Mouse (Mus musculus): Measurements from ENCODE around the gene Bcl2l11. TPM values are rescaled to one million over a fixed set of nuclear protein-coding genes. Genes with fewer than 3 reads are reported as not detected.
"Not testable (repeated sequence)": the region's sequence is repeated elsewhere in the genome, so short reads cannot be mapped to it uniquely, and the experiment has no call there.

Gene Bcl2l11
- polyA plus RNA-seq, 1 experiment from 2014 or later, result 13.4 TPM

GRCm38 (mm10) chr2:128179126-128179807 lies 53.4 kb downstream of the Bcl2l11 start:
- Histone ChIP-seq H3K9me3 (no peaks in the 10 kb centered on the region), H3K27me3 (no peaks in the 10 kb centered on the region), H3K36me3 (no peaks in the 10 kb centered on the region), H3K4me1 (replicated peaks) (peaks cover 19% of the 10 kb centered on the region), H3K4me2 (no peak overlapping the region), H3K9ac (no peak overlapping the region), H3K27ac (replicated peaks) (no peak overlapping the region), H3K4me3 (no peak overlapping the region)
- 59% methylated on average over 18 of the region's 18 CpGs for WGBS
- no peak for ATAC-seq (ENCODE audit: low FRiP score, low read depth)

GRCm38 (mm10) chr2:128179808-128180379 lies 54.1 kb downstream of the Bcl2l11 start:
- no peak overlapping the region for H3K9ac ChIP-seq
- peaks cover 19% of the 10 kb centered on the region for H3K4me1 ChIP-seq (replicated peaks)
- no peak for ATAC-seq (ENCODE audit: low FRiP score, low read depth)
- no peaks in the 10 kb centered on the region for H3K27me3 ChIP-seq
- 21% methylated on average over 9 of the region's 9 CpGs for WGBS
- no peaks in the 10 kb centered on the region for H3K9me3 ChIP-seq
- H3K36me3 ChIP-seq, result no peaks in the 10 kb centered on the region
- H3K4me2 ChIP-seq, result no peak overlapping the region
- no peak overlapping the region for H3K27ac ChIP-seq (replicated peaks)
- H3K4me3 ChIP-seq, result no peak overlapping the region

GRCm38 (mm10) chr2:128182181-128182580 lies 56.3 kb downstream of the Bcl2l11 start:
- peaks cover 11% of the 10 kb centered on the region for H3K4me1 ChIP-seq (replicated peaks)
- not testable (repeated sequence) for ATAC-seq (ENCODE audit: low FRiP score, low read depth); H3K27ac ChIP-seq (replicated peaks); H3K36me3 ChIP-seq; H3K27me3 ChIP-seq; H3K9me3 ChIP-seq; H3K9ac ChIP-seq; H3K4me2 ChIP-seq; H3K4me3 ChIP-seq
- WGBS, result 95% methylated on average over 9 of the region's 9 CpGs

GRCm38 (mm10) chr2:128182751-128183150 lies 56.9 kb downstream of the Bcl2l11 start:
- Histone ChIP-seq H3K9me3 (no peaks in the 10 kb centered on the region), H3K4me2 (no peak overlapping the region), H3K4me1 (replicated peaks) (peaks cover 8% of the 10 kb centered on the region), H3K27ac (replicated peaks) (no peak overlapping the region), H3K9ac (no peak overlapping the region), H3K36me3 (no peaks in the 10 kb centered on the region), H3K27me3 (no peaks in the 10 kb centered on the region), H3K4me3 (no peak overlapping the region)
- 88% methylated on average over 4 of the region's 4 CpGs for WGBS
- ATAC-seq (ENCODE audit: low FRiP score, low read depth), result no peak

GRCm38 (mm10) chr2:128183762-128184161 lies 57.9 kb downstream of the Bcl2l11 start:
- no peak for ATAC-seq (ENCODE audit: low FRiP score, low read depth)
- no peak overlapping the region for H3K4me3 ChIP-seq
- peaks cover 8% of the 10 kb centered on the region for H3K4me1 ChIP-seq (replicated peaks)
- no peaks in the 10 kb centered on the region for H3K27me3 ChIP-seq
- H3K27ac ChIP-seq (replicated peaks), result no peak overlapping the region
- H3K9ac ChIP-seq, result no peak overlapping the region
- H3K4me2 ChIP-seq, result no peak overlapping the region
- H3K36me3 ChIP-seq, result no peaks in the 10 kb centered on the region
- 93% methylated on average over 4 of the region's 4 CpGs for WGBS
- H3K9me3 ChIP-seq, result no peaks in the 10 kb centered on the region

- WGBS, result 86% methylated on average over 4 of the region's 4 CpGs
Measured at GRCm38 (mm10) chr2:128185942-128186341, 60.1 kb downstream of the Bcl2l11 start.

GRCm38 (mm10) chr2:128187277-128187676 lies 61.4 kb downstream of the Bcl2l11 start:
- no peak for ATAC-seq (ENCODE audit: low FRiP score, low read depth)
- Histone ChIP-seq H3K4me1 (replicated peaks) (no peaks in the 10 kb centered on the region), H3K27ac (replicated peaks) (no peak overlapping the region), H3K27me3 (no peaks in the 10 kb centered on the region), H3K9me3 (no peaks in the 10 kb centered on the region), H3K9ac (no peak overlapping the region), H3K4me2 (no peak overlapping the region), H3K36me3 (no peaks in the 10 kb centered on the region), H3K4me3 (no peak overlapping the region)
- 97% methylated on average over 1 of the region's 1 CpGs for WGBS

More at GRCm38 (mm10) chr2:128185942-128186341, 60.1 kb downstream of the Bcl2l11 start:
- Histone ChIP-seq H3K4me3 (no peak overlapping the region), H3K27ac (replicated peaks) (no peak overlapping the region), H3K27me3 (no peaks in the 10 kb centered on the region), H3K36me3 (no peaks in the 10 kb centered on the region), H3K4me1 (replicated peaks) (no peaks in the 10 kb centered on the region), H3K4me2 (no peak overlapping the region), H3K9ac (no peak overlapping the region), H3K9me3 (no peaks in the 10 kb centered on the region)
- no peak for ATAC-seq (ENCODE audit: low FRiP score, low read depth)

GRCm38 (mm10) chr2:128188461-128188860 lies 62.6 kb downstream of the Bcl2l11 start:
- Histone ChIP-seq H3K36me3 (no peaks in the 10 kb centered on the region), H3K4me2 (no peak overlapping the region), H3K4me3 (no peak overlapping the region), H3K27me3 (no peaks in the 10 kb centered on the region), H3K9ac (no peak overlapping the region), H3K4me1 (replicated peaks) (no peaks in the 10 kb centered on the region), H3K9me3 (no peaks in the 10 kb centered on the region), H3K27ac (replicated peaks) (no peak overlapping the region)
- ATAC-seq (ENCODE audit: low FRiP score, low read depth), result no peak
- WGBS, result 88% methylated on average over 3 of the region's 3 CpGs

GRCm38 (mm10) chr2:128189691-128190090 lies 63.9 kb downstream of the Bcl2l11 start:
- no peak for ATAC-seq (ENCODE audit: low FRiP score, low read depth)
- H3K9me3 ChIP-seq, result no peaks in the 10 kb centered on the region
- H3K36me3 ChIP-seq, result no peaks in the 10 kb centered on the region
- 82% methylated on average over 10 of the region's 10 CpGs for WGBS
- no peak overlapping the region for H3K27ac ChIP-seq (replicated peaks)
- no peak overlapping the region for H3K4me2 ChIP-seq
- no peak overlapping the region for H3K9ac ChIP-seq
- no peaks in the 10 kb centered on the region for H3K4me1 ChIP-seq (replicated peaks)
- H3K4me3 ChIP-seq, result no peak overlapping the region
- no peaks in the 10 kb centered on the region for H3K27me3 ChIP-seq

GRCm38 (mm10) chr2:128190196-128190595 lies 64.4 kb downstream of the Bcl2l11 start:
- no peak overlapping the region for H3K4me3 ChIP-seq
- no peaks in the 10 kb centered on the region for H3K9me3 ChIP-seq
- no peak for ATAC-seq (ENCODE audit: low FRiP score, low read depth)
- no peak overlapping the region for H3K27ac ChIP-seq (replicated peaks)
- H3K36me3 ChIP-seq, result no peaks in the 10 kb centered on the region
- no peaks in the 10 kb centered on the region for H3K4me1 ChIP-seq (replicated peaks)
- H3K27me3 ChIP-seq, result no peaks in the 10 kb centered on the region
- H3K9ac ChIP-seq, result no peak overlapping the region
- no peak overlapping the region for H3K4me2 ChIP-seq
- WGBS, result 80% methylated on average over 5 of the region's 5 CpGs

- Histone ChIP-seq H3K4me1 (replicated peaks) (no peaks in the 10 kb centered on the region), H3K9me3 (no peaks in the 10 kb centered on the region), H3K27me3 (no peaks in the 10 kb centered on the region), H3K9ac (no peak overlapping the region), H3K4me2 (no peak overlapping the region), H3K36me3 (no peaks in the 10 kb centered on the region), H3K27ac (replicated peaks) (no peak overlapping the region), H3K4me3 (no peak overlapping the region)
- ATAC-seq (ENCODE audit: low FRiP score, low read depth), result no peak
- 60% methylated on average over 4 of the region's 4 CpGs for WGBS
Measured at GRCm38 (mm10) chr2:128193411-128193810, 67.6 kb downstream of the Bcl2l11 start.

- H3K27me3 ChIP-seq, result no peaks in the 10 kb centered on the region
- ATAC-seq (ENCODE audit: low FRiP score, low read depth), result no peak
- H3K4me1 ChIP-seq (replicated peaks), result no peaks in the 10 kb centered on the region
- H3K9me3 ChIP-seq, result no peaks in the 10 kb centered on the region
- no peak overlapping the region for H3K27ac ChIP-seq (replicated peaks)
- WGBS, result 91% methylated on average over 3 of the region's 3 CpGs
- H3K4me2 ChIP-seq, result no peak overlapping the region
- H3K36me3 ChIP-seq, result no peaks in the 10 kb centered on the region
- H3K9ac ChIP-seq, result no peak overlapping the region
- no peak overlapping the region for H3K4me3 ChIP-seq
Measured at GRCm38 (mm10) chr2:128197379-128197778, 71.5 kb downstream of the Bcl2l11 start.

- no peaks in the 10 kb centered on the region for H3K27me3 ChIP-seq
- H3K9me3 ChIP-seq, result no peaks in the 10 kb centered on the region
- 82% methylated on average over 3 of the region's 3 CpGs for WGBS
- no peak for ATAC-seq (ENCODE audit: low FRiP score, low read depth)
- H3K9ac ChIP-seq, result no peak overlapping the region
- H3K4me3 ChIP-seq, result no peak overlapping the region
- H3K36me3 ChIP-seq, result no peaks in the 10 kb centered on the region
- H3K27ac ChIP-seq (replicated peaks), result no peak overlapping the region
- no peak overlapping the region for H3K4me2 ChIP-seq
- no peaks in the 10 kb centered on the region for H3K4me1 ChIP-seq (replicated peaks)
Measured at GRCm38 (mm10) chr2:128203147-128203546, 77.3 kb downstream of the Bcl2l11 start.

Data from hindbrain, embryonic 15.5 days (tissue).